Mouse (Mus musculus) left cerebral cortex, postnatal 10 days (tissue): ENCODE measurements around the gene Ripk3. TPM values are rescaled to one million over a fixed set of nuclear protein-coding genes. Genes with fewer than 3 reads are reported as not detected.

ENCODE experiments used
- DNase-seq, 2 experiments: peaks; one replicate each; pipeline ENCODE4 v3.0.0; 2021 to 2022; ENCODE audit warnings: low spot score in 2 of 2, mixed read lengths in 1 of 2; ENCODE audit errors: extremely low spot score in 1 of 2
- intact Hi-C: fragments of 180-260 bp; cut with DNase I; formaldehyde crosslinking; loops from one replicate; pipeline ENCODE4 v1.15.1; 2025
- total RNA-seq, 2 experiments: library from RNA; stranded (reverse); gene quantifications; 2 replicates each; pipeline ENCODE4 v1.2.3; 2021

Gene Ripk3
- 1 to 10 TPM; 2.0 to 2.6 TPM for total RNA-seq

GRCm38 (mm10) chr14:55788256-55789050 lies at the start of gene Ripk3:
Gene Ripk3, minus strand, starts transcription at chr14:55788865.
- no peak for DNase-seq
- intact Hi-C loops = no loop called here

GRCm38 (mm10) chr14:55838312-55838711 lies 49.6 kb upstream of the Ripk3 start:
- no peak for DNase-seq
- intact Hi-C loops = no loop called here

- no peak for DNase-seq
- intact Hi-C loops = no loop called here
These were observed 46.3 kb upstream of the Ripk3 start for GRCm38 (mm10) chr14:55834808-55835533.

GRCm38 (mm10) chr14:55833126-55833525 lies 44.5 kb upstream of the Ripk3 start:
- intact Hi-C loops = no loop called here
- no peak for DNase-seq

GRCm38 (mm10) chr14:55830331-55830730 lies 41.7 kb upstream of the Ripk3 start:
- no peak for DNase-seq
- intact Hi-C loops = no loop called here

GRCm38 (mm10) chr14:55829854-55830253 lies 41.2 kb upstream of the Ripk3 start:
- intact Hi-C loops = no loop called here

GRCm38 (mm10) chr14:55828716-55829263 lies 40.1 kb upstream of the Ripk3 start:
- intact Hi-C loops = no loop called here
- DNase-seq = peak in 1 of 2 experiments; percentile 39

More at GRCm38 (mm10) chr14:55829854-55830253, 41.2 kb upstream of the Ripk3 start:
- no peak for DNase-seq

- intact Hi-C loops = no loop called here
- peak in 1 of 2 experiments; percentile 41 for DNase-seq
These were observed 38.1 kb upstream of the Ripk3 start for GRCm38 (mm10) chr14:55826551-55827340.

- intact Hi-C loops = no loop called here
- peak in 1 of 2 experiments; percentile 44 for DNase-seq
These were observed 37.5 kb upstream of the Ripk3 start for GRCm38 (mm10) chr14:55826142-55826541.

GRCm38 (mm10) chr14:55825216-55826051 lies 36.8 kb upstream of the Ripk3 start:
- intact Hi-C loops = no loop called here

GRCm38 (mm10) chr14:55824481-55825215 lies 36.0 kb upstream of the Ripk3 start:
- DNase-seq = peak in 1 of 2 experiments; percentile 76
- intact Hi-C loops = loop anchor here (5.0 kb wide), 1 partner anchor 38 kb away; no protein-coding TSS in a partner anchor

More at GRCm38 (mm10) chr14:55825216-55826051, 36.8 kb upstream of the Ripk3 start:
- DNase-seq = peak in 1 of 2 experiments; percentile 58

GRCm38 (mm10) chr14:55824001-55824480 lies 35.4 kb upstream of the Ripk3 start:
- DNase-seq = peak in 1 of 2 experiments; percentile 70
- intact Hi-C loops = loop anchor here (5.0 kb wide), 1 partner anchor 38 kb away; no protein-coding TSS in a partner anchor

GRCm38 (mm10) chr14:55822991-55823762 lies 34.5 kb upstream of the Ripk3 start, which contains the start of gene Nfatc4:
Gene Nfatc4, plus strand, starts transcription at chr14:55823144.
- peak; percentile 27 to 92 for DNase-seq
- intact Hi-C loops = loop anchor here (5.0 kb wide), 1 partner anchor 39 kb away; no protein-coding TSS in a partner anchor

- intact Hi-C loops = loop anchor here (5.0 kb wide), 1 partner anchor 40 kb away; no protein-coding TSS in a partner anchor
- DNase-seq = peak; percentile 60 to 83
These were observed 33.8 kb upstream of the Ripk3 start for GRCm38 (mm10) chr14:55822435-55822990.

- peak in 1 of 2 experiments; percentile 0 for DNase-seq
- intact Hi-C loops = loop anchor here (5.0 kb wide), 1 partner anchor 42 kb away; no protein-coding TSS in a partner anchor
These were observed 31.9 kb upstream of the Ripk3 start for GRCm38 (mm10) chr14:55820576-55820975.
